Mouse (Mus musculus) kidney, adult 2 months (tissue): Measurements from ENCODE around the gene Gal3st1.

Experiments
- CTCF ChIP-seq: fragments of 200-500 bp; conservative IDR thresholded peaks from 2 replicates; pipeline ENCODE4 v1.5.1; 2011; ENCODE audit warnings: low read depth, mild to moderate bottlenecking, control low read depth, low read length, moderate library complexity, mixed read lengths; ENCODE audit not compliant: insufficient read depth, insufficient read length
- POLR2A ChIP-seq: fragments of 200-500 bp; IDR thresholded peaks from one replicate; pipeline ENCODE4 v1.6.1; 2011; ENCODE audit warnings: low read depth, low read length, control low read depth

DNA sequence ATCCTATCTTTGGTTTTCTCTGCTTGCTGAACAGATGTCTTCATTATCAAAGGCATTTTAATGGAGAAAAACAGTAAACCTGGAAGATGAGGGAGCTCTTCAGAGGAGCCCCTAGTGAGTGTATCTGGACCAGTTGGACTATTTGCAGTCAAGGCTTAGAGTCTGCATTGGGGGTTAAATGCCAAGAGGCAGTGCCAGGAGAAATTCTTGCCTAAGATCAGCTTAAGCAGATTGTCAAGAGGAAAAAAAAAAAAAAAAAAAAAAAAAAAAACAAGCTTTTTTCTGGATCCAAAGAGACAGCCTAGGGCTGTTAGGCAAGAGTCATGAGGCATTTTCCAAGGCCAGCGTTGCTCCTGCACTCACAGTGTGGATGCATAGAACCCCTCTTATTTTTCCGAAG lies 64.3 kb downstream of the Gal3st1 start:
- TF ChIP-seq CTCF (no peak), POLR2A (no peak)
